Mouse (Mus musculus) adrenal gland, postnatal 4 days (tissue): ENCODE data around the gene Gatb. TPM values are rescaled to one million over a fixed set of nuclear protein-coding genes. Genes with fewer than 3 reads are reported as not detected.

Source experiments
- DNase-seq, 2 experiments: peaks; one replicate each; pipeline ENCODE4 v3.0.0; 2021 to 2022; ENCODE audit warnings: low spot score in 2 of 2, mixed read lengths in 2 of 2
- total RNA-seq, 2 experiments: library from RNA; stranded (reverse); gene quantifications; 2 replicates each; pipeline ENCODE4 v1.2.3; 2021

Gene Gatb
- total RNA-seq, 2 experiments from 2014 or later, result 35.2 to 36.4 TPM

DNA sequence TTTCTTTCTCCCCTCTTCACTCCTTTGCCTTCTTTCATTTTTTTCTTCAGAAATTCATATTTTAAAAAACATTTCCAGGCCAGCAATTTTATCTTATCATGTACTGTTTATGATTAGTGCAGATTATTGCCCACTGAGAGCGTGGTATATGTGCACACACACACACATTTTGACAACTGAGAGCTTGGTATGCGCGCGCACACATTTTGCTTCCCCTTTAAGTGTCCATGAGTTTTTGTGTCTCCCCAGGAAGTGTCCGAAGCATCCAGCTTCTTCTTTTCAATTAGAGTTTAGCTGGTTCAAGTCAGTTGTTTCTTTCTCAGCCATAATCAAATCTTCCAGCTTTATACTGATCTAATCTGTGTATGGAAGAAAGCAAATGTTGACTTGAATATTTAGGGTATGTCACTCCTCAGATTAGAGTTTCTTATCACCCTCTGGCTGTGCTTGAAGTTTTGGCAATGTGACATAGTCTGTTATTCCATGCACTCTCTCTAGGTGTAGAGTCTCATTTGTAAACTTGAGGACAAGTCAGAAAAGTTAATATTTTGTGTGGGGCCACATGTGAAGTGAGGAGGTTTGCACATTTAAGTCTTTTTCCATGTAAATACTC lies 18.8 kb downstream of the Gatb start:
- DNase-seq, result no peak

DNA sequence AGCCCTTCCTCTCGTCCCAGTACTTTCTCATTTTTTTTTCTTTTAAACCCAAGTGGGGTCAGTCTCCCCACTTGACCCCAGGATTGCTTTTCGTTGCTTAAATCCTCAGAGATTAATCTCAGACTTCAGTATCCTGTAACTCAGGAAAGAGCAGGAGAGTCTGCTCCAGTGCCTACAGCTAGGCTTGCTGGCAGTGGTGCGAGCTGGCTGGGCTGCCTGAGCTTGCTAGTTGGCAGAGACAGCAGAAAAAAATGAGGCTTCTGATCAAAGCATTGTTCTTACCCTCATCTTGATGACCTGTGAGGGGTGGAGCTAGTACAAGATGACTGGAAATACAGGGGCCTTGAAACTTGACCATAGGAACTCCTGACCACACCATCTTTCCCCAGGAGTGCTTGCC lies 20.5 kb downstream of the Gatb start:
- no peak for DNase-seq

DNA sequence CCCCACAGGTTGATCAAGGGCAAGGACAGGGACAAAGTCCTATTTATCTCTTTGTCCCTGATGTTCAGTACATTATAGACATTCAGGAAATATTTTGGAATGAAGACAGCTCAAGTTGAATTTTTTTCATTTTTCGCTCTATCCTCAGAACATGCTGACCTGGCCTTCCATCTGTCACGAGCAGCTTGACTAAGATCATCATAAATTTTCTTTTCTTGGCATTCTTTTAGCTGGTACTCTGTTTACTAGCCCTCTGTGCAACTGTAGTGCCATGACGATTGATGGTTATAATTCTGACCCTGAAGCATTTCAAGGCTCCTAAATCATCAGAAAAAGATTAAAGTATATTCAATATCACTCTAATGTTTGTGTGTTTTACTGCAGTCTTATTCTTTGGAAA lies 25.6 kb downstream of the Gatb start:
- no peak for DNase-seq

DNA sequence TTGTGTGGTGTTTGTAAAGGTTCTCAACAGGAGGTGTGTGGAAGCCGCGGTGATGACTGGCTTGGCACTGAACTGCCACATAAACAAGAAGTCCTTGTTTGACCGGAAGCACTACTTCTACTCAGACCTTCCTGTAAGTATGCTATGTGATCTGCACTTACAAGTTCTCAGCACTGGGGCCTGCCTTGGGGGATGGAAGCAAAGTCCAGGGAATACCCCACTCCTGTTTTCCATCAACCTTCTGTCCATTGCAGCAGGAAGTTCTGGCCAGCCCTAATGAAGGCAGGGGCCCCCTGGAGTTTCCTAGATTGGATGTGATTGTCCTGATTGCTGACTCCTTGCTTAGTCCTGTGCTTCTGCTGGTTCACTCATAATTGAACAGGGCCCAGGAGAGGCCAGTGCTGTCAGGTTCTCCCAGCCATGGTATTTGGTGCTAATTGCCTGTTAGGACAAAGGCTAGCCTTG lies 28.0 kb downstream of the Gatb start:
- DNase-seq, result no peak

GRCm38 (mm10) chr3:85603811-85604210 lies 29.9 kb downstream of the Gatb start:
- DNase-seq, result no peak

- no peak for DNase-seq
These were observed 33.0 kb downstream of the Gatb start for GRCm38 (mm10) chr3:85606912-85607311.

- no peak for DNase-seq
These were observed 33.8 kb downstream of the Gatb start for GRCm38 (mm10) chr3:85607753-85608152.

DNA sequence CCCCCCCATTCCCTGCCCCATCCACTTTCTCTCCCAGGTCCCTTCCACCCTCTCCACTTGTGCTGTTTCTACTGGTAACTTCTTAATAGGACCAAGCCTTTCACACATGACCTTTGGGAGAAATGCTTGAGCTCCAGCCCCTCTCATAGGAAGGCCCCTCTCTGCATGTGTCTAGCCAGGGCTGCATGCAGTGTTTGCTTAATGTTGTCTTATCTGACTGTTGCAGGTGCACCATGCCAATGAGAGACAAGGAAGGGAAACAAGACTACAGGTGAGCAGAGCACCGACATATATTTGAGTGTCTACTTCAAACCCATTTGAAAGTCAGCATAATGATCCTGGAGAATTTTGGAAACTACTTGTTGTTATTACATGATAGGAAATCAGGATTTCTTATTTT lies 42.5 kb downstream of the Gatb start:
- no peak for DNase-seq

DNA sequence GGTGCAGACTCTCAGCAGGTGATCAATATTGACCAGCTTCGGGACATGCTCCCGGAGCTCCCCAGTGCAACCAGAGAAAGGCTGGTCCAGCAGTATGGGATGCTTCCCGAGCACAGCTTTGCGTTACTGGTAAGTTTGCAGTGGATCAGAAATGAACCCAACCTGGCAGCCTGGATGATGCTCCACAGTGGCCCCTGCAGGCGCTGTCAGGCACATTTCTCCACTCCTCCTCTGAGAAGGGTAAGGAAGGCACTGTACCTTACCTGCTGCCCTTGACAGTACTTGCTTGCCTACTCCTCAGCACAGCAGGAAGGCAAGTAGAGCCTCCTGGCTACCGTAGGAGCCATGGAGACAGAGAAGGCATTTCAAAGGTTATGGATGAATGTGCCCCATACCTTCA lies 45.0 kb downstream of the Gatb start:
- DNase-seq, result no peak

DNA sequence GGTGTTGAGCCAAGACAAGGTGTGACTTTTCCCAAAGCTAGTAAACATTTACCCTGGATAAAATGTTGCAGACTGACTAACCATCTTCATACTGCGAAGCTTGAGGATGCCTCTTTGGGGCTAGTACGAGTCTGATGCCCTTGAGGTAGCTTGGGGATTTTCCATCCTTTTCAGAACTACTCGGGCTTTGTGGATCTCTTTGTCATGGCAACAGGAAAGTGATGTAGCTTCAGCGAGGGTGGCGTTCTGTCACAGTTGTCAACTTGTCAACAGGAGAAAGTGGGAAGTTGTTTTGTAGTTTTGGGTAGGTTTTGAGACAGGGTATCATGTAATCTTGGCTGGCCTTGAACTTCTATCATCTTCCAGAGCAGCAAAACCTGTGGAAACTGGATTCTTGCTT lies 45.4 kb downstream of the Gatb start:
- DNase-seq, result no peak

DNA sequence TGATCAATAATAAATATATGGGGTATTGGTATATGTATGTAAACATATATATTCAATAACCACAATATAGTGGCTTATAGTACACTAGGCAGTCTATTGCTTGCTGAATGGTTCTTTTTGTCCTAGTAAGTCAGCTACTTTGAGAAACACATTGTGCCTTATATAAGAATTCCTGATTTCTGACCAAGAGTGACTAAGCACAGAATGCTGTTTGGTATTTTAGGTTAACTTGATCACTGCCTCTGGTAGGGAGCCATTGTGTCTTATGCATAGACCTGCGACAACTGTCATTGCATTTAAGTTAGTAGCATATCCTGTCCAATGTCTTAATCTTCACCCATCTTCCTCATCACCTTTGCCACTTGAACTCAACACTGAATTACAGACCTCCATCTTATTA lies 45.8 kb downstream of the Gatb start:
- no peak for DNase-seq

- no peak for DNase-seq
These were observed 56.1 kb downstream of the Gatb start for GRCm38 (mm10) chr3:85629895-85630510.

- DNase-seq, result no peak
These were observed 59.8 kb downstream of the Gatb start for GRCm38 (mm10) chr3:85633733-85634132.

- no peak for DNase-seq
These were observed 60.6 kb downstream of the Gatb start for GRCm38 (mm10) chr3:85634389-85635125.

GRCm38 (mm10) chr3:85635126-85635419 lies 61.2 kb downstream of the Gatb start:
- DNase-seq, result no peak

DNA sequence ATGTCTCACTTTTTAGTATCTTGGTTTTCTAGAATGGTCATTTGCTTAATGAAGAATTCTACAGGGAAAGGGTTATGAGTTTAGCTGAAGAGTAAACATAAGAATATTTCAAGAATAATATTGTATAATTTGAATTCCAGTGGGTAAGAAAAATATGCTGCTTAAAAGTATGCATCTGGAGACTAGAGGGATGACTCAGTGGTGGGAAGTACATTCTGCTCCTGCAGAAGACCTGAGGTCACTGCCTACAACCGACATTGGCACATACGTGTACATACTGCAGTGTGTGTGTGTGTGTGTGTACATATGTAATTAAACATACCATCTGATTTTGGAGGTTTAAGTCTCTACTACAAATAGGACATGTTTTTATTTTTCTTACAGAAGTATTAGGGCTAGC lies 61.7 kb downstream of the Gatb start:
- no peak for DNase-seq

DNA sequence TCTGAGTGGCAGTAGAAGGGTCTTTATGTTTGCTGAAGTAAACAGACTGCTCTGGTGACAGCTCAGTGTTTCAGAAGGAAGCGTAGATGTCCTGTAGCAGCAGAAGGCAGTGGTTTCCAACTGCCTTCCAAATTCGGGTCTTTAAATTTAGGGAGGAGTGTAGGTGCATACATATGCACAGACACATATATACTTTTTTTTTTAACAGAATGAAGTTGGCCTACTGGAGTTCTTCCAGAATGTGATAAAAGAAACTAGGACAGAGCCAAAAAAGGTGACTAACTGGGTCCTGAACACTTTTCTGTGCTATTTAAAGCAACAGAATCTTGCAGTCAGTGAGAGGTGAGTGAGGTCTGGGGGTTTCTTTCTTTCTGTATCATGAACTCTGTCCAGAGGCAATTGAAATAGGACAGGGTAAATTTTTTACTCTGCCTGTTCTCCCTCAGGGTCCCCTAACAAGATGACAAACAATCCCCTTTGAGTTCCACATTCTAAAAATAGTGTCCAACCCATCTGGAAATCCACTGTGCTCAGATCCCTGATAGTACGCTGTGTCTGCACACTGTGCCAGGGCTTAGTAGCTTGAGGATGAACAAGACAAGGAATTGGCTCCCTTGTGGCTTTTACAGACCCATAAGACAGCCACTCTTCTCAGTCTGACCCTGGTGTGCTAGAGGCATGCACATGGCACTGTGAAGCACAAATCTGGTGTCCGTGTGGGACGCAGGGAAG lies 63.0 kb downstream of the Gatb start:
- no peak for DNase-seq

DNA sequence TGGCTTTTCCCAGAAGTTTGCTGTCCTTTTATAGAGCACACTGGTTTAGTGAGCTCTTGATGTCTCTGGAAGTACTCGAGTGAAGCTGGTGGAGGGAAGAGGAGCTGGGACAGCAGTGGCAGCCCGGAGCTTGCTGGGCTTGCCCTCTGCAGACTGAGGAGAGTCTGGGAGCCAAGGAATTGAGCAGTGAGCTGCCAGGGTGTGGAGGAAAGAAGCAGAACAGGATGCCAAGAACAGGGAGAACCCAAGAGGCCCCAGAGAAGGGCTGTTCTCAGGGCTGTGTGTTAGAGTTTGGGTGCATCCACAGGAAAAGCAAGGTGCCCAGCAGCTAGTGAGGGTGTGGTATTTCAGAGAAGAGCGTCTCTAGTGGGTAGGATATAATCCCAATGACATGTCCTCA lies 67.8 kb downstream of the Gatb start:
- DNase-seq, result no peak

- DNase-seq, result no peak
These were observed 70.9 kb downstream of the Gatb start for GRCm38 (mm10) chr3:85644814-85645213.

- DNase-seq, result no peak
These were observed 71.6 kb downstream of the Gatb start for GRCm38 (mm10) chr3:85645517-85646004.

GRCm38 (mm10) chr3:85649176-85649575 lies 75.3 kb downstream of the Gatb start:
- DNase-seq, result no peak
